In genomic region chr13:5347503-5348469, GRCm38 (mm10) we compare ENCODE assay signal across 8 mouse cellular contexts.
DNase-seq lines count a peak whose midpoint lies in the region; ATAC-seq and TF ChIP-seq lines count a peak whose summit lies in the region.
"Had no signal": no experiment of that assay in that cellular context is flagged by ENCODE, and none has a peak within 500 bp of the region (broad histone marks: within the 10 kb centered on the region; RNA-seq: fewer than 3 reads in every experiment).

No protein-coding gene starts in this region.

- peak; percentile 61; the same call in 1 of the 2 replicates for ATAC-seq in hindbrain, embryonic 16.5 days
- no peak for ATAC-seq in cerebellum, adult (ENCODE audit: insufficient number of reproducible peaks, low FRiP score, low TSS enrichment)

- no peak for TF ChIP-seq CTCF in embryonic fibroblast, embryonic 13.5 days (IDR thresholded peaks at IDR 0.05; ENCODE audit: borderline replicate concordance, insufficient read depth, low read length)

- 70% methylated on average over 6 of the region's 6 CpGs for WGBS in hindbrain, embryonic 16.5 days

- H3K9ac ChIP-seq in hindbrain, embryonic 16.5 days (ENCODE audit: low read depth, low read length): no peak overlapping the region
- H3K9ac ChIP-seq: neural tube, embryonic 13.5 days had no signal

- H3K4me1 ChIP-seq in embryonic fibroblast, embryonic 13.5 days (ENCODE audit: control insufficient read depth, insufficient read depth, low read length): peaks cover 2% of the 10 kb centered on the region
- H3K4me1 ChIP-seq in hindbrain, embryonic 16.5 days (ENCODE audit: control insufficient read depth, insufficient read depth, low read depth, low read length): no peaks in the 10 kb centered on the region
- H3K4me1 ChIP-seq: neural tube, embryonic 13.5 days had no signal

- peak; percentile 10 for DNase-seq in ovary, postnatal 36 days (ENCODE audit: low spot score)
- no peak for DNase-seq in ovary, postnatal 14 days (ENCODE audit: low spot score)
- DNase-seq in spleen, postnatal 14 days (ENCODE audit: low spot score in 2 of 2): no peak
- no peak for DNase-seq in urinary bladder, postnatal 25 days (ENCODE audit: low spot score)

- H3K27me3 ChIP-seq in hindbrain, embryonic 16.5 days (replicated peaks; ENCODE audit: control insufficient read depth, insufficient read depth, low read length): no peaks in the 10 kb centered on the region
- H3K27me3 ChIP-seq: neural tube, embryonic 13.5 days had no signal

- no peak for TF ChIP-seq POLR2A in embryonic fibroblast, embryonic 13.5 days (IDR thresholded peaks at IDR 0.05; ENCODE audit: low read depth, low read length)

- H3K4me3 ChIP-seq in embryonic fibroblast, embryonic 13.5 days (ENCODE audit: insufficient read depth, low read length): no peak overlapping the region
- no peak overlapping the region for H3K4me3 ChIP-seq in hindbrain, embryonic 16.5 days (ENCODE audit: low read length)
- H3K4me3 ChIP-seq: neural tube, embryonic 13.5 days had no signal

- no peak overlapping the region for H3K4me2 ChIP-seq in hindbrain, embryonic 16.5 days (ENCODE audit: low read length)
- H3K4me2 ChIP-seq: neural tube, embryonic 13.5 days had no signal

- H3K27ac ChIP-seq in embryonic fibroblast, embryonic 13.5 days (ENCODE audit: insufficient read depth, low read length): peak overlapping the region; percentile 90
- H3K27ac ChIP-seq in hindbrain, embryonic 16.5 days (ENCODE audit: low read depth, low read length): no peak overlapping the region
- H3K27ac ChIP-seq: neural tube, embryonic 13.5 days had no signal

- H3K36me3 ChIP-seq in hindbrain, embryonic 16.5 days (ENCODE audit: control insufficient read depth, insufficient read depth, low read length): no peaks in the 10 kb centered on the region
- H3K36me3 ChIP-seq: neural tube, embryonic 13.5 days had no signal

- H3K9me3 ChIP-seq in hindbrain, embryonic 16.5 days (ENCODE audit: control insufficient read depth, low read length): no peaks in the 10 kb centered on the region
- H3K9me3 ChIP-seq: neural tube, embryonic 13.5 days had no signal
